Mouse (Mus musculus): Measurements from ENCODE around the gene Mms19. TPM values are rescaled to one million over a fixed set of nuclear protein-coding genes. Genes with fewer than 3 reads are reported as not detected.
A peak's percentile ranks its signal among the peaks of the same experiment; 100 is the strongest.

Gene Mms19
- polyA plus RNA-seq, 1 experiment = 83.9 TPM

DNA sequence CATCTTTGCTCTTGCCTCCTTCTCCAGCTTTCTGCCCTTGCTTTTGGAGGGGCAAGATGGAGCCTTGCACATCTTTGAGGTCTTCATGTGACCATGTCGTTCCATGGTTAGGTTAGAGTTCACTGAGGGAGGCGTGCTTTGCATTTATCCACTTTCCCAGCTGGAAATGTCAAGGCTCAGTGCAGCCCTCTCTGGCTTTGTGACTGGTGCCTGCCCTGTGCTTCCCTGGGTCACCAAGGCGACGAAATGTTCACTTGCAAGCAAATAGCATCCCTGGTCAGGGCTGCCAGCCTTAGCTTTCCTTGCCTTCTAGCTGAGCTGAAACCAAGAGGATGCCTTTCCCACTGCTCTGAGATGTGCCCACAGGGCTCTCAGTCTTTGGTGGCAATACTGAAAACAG lies 29.5 kb upstream of the Mms19 start:
- H3K4me1 ChIP-seq (ENCODE audit: control insufficient read depth, insufficient read depth, low read length) = peaks cover 8% of the 10 kb centered on the region
- no peaks in the 10 kb centered on the region for H3K9me3 ChIP-seq (replicated peaks; ENCODE audit: control insufficient read depth, insufficient read depth, low read length, poor library complexity, severe bottlenecking)

DNA sequence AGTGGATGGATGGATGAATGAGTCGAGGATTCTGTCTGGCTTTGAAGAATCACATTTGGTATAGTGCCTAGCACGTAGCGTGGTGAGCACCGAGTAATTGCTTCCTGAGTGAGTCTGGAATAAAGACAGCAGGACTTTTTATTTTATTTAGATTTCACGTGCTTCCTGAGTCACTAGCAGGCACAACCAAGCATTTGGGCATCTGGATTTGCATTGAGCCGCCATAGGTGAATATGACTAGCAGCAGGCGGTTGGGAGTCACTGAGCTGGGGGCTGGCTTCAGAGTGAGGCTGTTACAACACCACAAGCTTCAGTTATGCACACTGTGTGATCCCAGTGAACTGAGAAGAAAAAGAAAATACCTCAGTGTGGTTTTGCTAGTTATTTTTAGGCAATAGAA lies 28.1 kb upstream of the Mms19 start:
- Histone ChIP-seq H3K36me3 (ENCODE audit: control insufficient read depth, insufficient read depth, low read length, poor library complexity, severe bottlenecking) (no peaks in the 10 kb centered on the region), H3K4me3 (ENCODE audit: low read depth, low read length) (no peak overlapping the region), H3K27me3 (ENCODE audit: control insufficient read depth, insufficient read depth, low read length, poor library complexity, severe bottlenecking) (no peaks in the 10 kb centered on the region), H3K27ac (ENCODE audit: insufficient read depth, low read length) (peak overlapping the region; percentile 3; the same call in 1 of the 2 replicates), H3K9me3 (replicated peaks; ENCODE audit: control insufficient read depth, insufficient read depth, low read length, poor library complexity, severe bottlenecking) (no peaks in the 10 kb centered on the region), H3K9ac (ENCODE audit: low read depth, poor library complexity, severe bottlenecking) (no peak overlapping the region), H3K4me1 (ENCODE audit: control insufficient read depth, insufficient read depth, low read length) (peaks cover 8% of the 10 kb centered on the region)
- TF ChIP-seq CTCF (IDR thresholded peaks at IDR 0.05; ENCODE audit: low read depth, low read length) (no peak), EP300 (IDR thresholded peaks at IDR 0.05; ENCODE audit: insufficient read depth, low read depth, low read length) (no peak), POLR2A (IDR thresholded peaks at IDR 0.05; ENCODE audit: insufficient read depth, low read length) (no peak)

More for the DNA sequence above, 29.5 kb upstream of the Mms19 start:
- no peaks in the 10 kb centered on the region for H3K27me3 ChIP-seq (ENCODE audit: control insufficient read depth, insufficient read depth, low read length, poor library complexity, severe bottlenecking)
- no peak overlapping the region for H3K9ac ChIP-seq (ENCODE audit: low read depth, poor library complexity, severe bottlenecking)
- no peak overlapping the region for H3K27ac ChIP-seq (ENCODE audit: insufficient read depth, low read length)
- H3K4me3 ChIP-seq (ENCODE audit: low read depth, low read length) = no peak overlapping the region
- TF ChIP-seq CTCF (IDR thresholded peaks at IDR 0.05; ENCODE audit: low read depth, low read length) = no peak
- no peak for TF ChIP-seq POLR2A (IDR thresholded peaks at IDR 0.05; ENCODE audit: insufficient read depth, low read length)
- no peak for TF ChIP-seq EP300 (IDR thresholded peaks at IDR 0.05; ENCODE audit: insufficient read depth, low read depth, low read length)
- H3K36me3 ChIP-seq (ENCODE audit: control insufficient read depth, insufficient read depth, low read length, poor library complexity, severe bottlenecking) = no peaks in the 10 kb centered on the region

DNA sequence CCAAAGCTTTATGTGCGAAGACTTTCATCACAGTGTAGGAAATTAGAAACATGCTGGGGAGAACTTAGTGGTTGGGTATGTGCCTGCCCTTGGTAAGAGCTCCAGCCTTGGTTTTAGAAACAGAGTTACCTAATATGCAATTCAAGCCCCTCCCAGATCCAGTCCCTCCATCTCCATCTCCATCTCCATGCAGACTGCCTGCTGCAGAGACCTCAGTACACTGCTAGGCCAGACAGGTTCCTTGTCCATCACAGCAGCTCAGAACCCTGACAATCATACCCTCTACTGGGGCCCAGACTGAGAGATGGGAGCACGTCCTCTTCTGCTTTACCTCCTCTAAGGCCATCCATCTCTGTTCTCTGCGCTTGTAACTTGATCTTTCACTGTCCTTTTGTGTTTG lies 27.6 kb upstream of the Mms19 start:
- Histone ChIP-seq H3K4me3 (ENCODE audit: low read depth, low read length) (no peak overlapping the region), H3K27me3 (ENCODE audit: control insufficient read depth, insufficient read depth, low read length, poor library complexity, severe bottlenecking) (no peaks in the 10 kb centered on the region), H3K27ac (ENCODE audit: insufficient read depth, low read length) (peak overlapping the region; percentile 3; the same call in 1 of the 2 replicates), H3K4me1 (ENCODE audit: control insufficient read depth, insufficient read depth, low read length) (peaks cover 8% of the 10 kb centered on the region), H3K36me3 (ENCODE audit: control insufficient read depth, insufficient read depth, low read length, poor library complexity, severe bottlenecking) (no peaks in the 10 kb centered on the region), H3K9ac (ENCODE audit: low read depth, poor library complexity, severe bottlenecking) (no peak overlapping the region), H3K9me3 (replicated peaks; ENCODE audit: control insufficient read depth, insufficient read depth, low read length, poor library complexity, severe bottlenecking) (no peaks in the 10 kb centered on the region)
- TF ChIP-seq CTCF (IDR thresholded peaks at IDR 0.05; ENCODE audit: low read depth, low read length) = no peak
- no peak for TF ChIP-seq POLR2A (IDR thresholded peaks at IDR 0.05; ENCODE audit: insufficient read depth, low read length)
- no peak for TF ChIP-seq EP300 (IDR thresholded peaks at IDR 0.05; ENCODE audit: insufficient read depth, low read depth, low read length)

DNA sequence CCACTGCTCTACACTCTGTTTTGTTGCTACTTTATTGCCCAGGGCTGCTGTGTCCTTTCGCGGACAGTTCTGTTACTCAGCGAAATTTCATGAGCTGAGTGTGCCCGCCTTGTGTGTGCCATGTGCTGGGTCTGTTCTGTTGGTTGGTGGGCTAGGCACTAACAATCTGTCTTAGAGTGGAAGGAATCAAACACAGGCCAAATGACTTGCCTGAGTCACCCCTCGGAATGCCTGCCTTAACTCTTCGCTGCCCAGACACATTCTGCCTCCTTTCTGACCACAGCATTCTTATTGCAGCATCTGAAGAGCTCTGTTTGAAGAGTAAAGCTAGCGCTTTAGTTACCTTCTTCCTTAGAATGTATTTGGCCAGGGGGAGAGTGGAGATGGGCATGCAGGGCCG lies 25.6 kb upstream of the Mms19 start:
- TF ChIP-seq POLR2A (IDR thresholded peaks at IDR 0.05; ENCODE audit: insufficient read depth, low read length) (no peak), CTCF (IDR thresholded peaks at IDR 0.05; ENCODE audit: low read depth, low read length) (no peak), EP300 (IDR thresholded peaks at IDR 0.05; ENCODE audit: insufficient read depth, low read depth, low read length) (no peak)
- H3K27me3 ChIP-seq (ENCODE audit: control insufficient read depth, insufficient read depth, low read length, poor library complexity, severe bottlenecking) = no peaks in the 10 kb centered on the region
- peaks cover 8% of the 10 kb centered on the region for H3K4me1 ChIP-seq (ENCODE audit: control insufficient read depth, insufficient read depth, low read length)
- H3K27ac ChIP-seq (ENCODE audit: insufficient read depth, low read length) = no peak overlapping the region
- H3K4me3 ChIP-seq (ENCODE audit: low read depth, low read length) = no peak overlapping the region
- H3K36me3 ChIP-seq (ENCODE audit: control insufficient read depth, insufficient read depth, low read length, poor library complexity, severe bottlenecking) = no peaks in the 10 kb centered on the region
- no peaks in the 10 kb centered on the region for H3K9me3 ChIP-seq (replicated peaks; ENCODE audit: control insufficient read depth, insufficient read depth, low read length, poor library complexity, severe bottlenecking)
- H3K9ac ChIP-seq (ENCODE audit: low read depth, poor library complexity, severe bottlenecking) = no peak overlapping the region

DNA sequence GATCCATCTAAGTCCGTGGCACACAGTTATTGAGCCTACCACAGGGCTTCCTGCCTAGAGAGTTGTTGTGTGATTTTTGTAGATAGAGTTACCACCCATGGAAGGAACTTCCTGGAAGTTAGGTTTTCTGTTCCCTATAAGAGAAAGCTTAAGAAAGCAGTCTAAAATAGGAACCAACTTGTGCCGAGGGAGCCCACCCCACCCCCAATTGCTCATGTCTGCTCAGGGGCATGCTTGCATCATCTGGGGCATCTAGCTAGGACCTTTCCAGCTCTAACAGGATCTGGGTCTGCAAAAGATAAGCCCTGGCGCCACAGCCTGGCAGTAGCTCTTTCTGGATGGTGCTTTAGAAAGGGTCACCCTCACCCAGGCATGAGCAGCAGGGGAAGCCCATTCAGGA lies 24.7 kb upstream of the Mms19 start:
- H3K27me3 ChIP-seq (ENCODE audit: control insufficient read depth, insufficient read depth, low read length, poor library complexity, severe bottlenecking) = no peaks in the 10 kb centered on the region
- no peak overlapping the region for H3K9ac ChIP-seq (ENCODE audit: low read depth, poor library complexity, severe bottlenecking)
- H3K36me3 ChIP-seq (ENCODE audit: control insufficient read depth, insufficient read depth, low read length, poor library complexity, severe bottlenecking) = no peaks in the 10 kb centered on the region
- no peak for TF ChIP-seq POLR2A (IDR thresholded peaks at IDR 0.05; ENCODE audit: insufficient read depth, low read length)
- TF ChIP-seq EP300 (IDR thresholded peaks at IDR 0.05; ENCODE audit: insufficient read depth, low read depth, low read length) = no peak
- no peak for TF ChIP-seq CTCF (IDR thresholded peaks at IDR 0.05; ENCODE audit: low read depth, low read length)
- no peak overlapping the region for H3K4me3 ChIP-seq (ENCODE audit: low read depth, low read length)
- H3K9me3 ChIP-seq (replicated peaks; ENCODE audit: control insufficient read depth, insufficient read depth, low read length, poor library complexity, severe bottlenecking) = no peaks in the 10 kb centered on the region
- no peak overlapping the region for H3K27ac ChIP-seq (ENCODE audit: insufficient read depth, low read length)
- H3K4me1 ChIP-seq (ENCODE audit: control insufficient read depth, insufficient read depth, low read length) = peaks cover 8% of the 10 kb centered on the region

DNA sequence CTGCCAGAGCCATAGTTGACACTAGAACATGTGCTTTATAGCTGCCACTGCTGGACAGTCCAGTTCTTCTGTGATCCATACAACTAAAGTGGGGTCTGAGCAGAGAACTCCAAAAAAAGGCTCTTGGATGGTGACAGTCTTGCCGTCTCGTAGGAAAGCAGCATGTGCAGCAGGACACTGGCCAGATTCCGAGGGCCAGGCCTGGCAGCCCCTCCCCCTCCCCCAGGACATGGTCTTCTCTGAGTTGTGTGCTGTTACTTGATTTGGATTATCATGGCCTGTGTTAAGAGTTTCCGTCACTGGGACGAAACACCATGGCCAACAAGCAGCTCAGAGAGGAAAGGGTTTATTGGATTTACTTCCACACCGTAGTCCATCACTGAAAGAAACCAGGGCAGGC lies 23.3 kb upstream of the Mms19 start:
- H3K9ac ChIP-seq (ENCODE audit: low read depth, poor library complexity, severe bottlenecking) = no peak overlapping the region
- no peak overlapping the region for H3K4me3 ChIP-seq (ENCODE audit: low read depth, low read length)
- H3K4me1 ChIP-seq (ENCODE audit: control insufficient read depth, insufficient read depth, low read length) = peaks cover 10% of the 10 kb centered on the region
- H3K9me3 ChIP-seq (replicated peaks; ENCODE audit: control insufficient read depth, insufficient read depth, low read length, poor library complexity, severe bottlenecking) = no peaks in the 10 kb centered on the region
- no peak for TF ChIP-seq CTCF (IDR thresholded peaks at IDR 0.05; ENCODE audit: low read depth, low read length)
- no peak for TF ChIP-seq POLR2A (IDR thresholded peaks at IDR 0.05; ENCODE audit: insufficient read depth, low read length)
- TF ChIP-seq EP300 (IDR thresholded peaks at IDR 0.05; ENCODE audit: insufficient read depth, low read depth, low read length) = no peak
- H3K27me3 ChIP-seq (ENCODE audit: control insufficient read depth, insufficient read depth, low read length, poor library complexity, severe bottlenecking) = no peaks in the 10 kb centered on the region
- H3K36me3 ChIP-seq (ENCODE audit: control insufficient read depth, insufficient read depth, low read length, poor library complexity, severe bottlenecking) = no peaks in the 10 kb centered on the region
- H3K27ac ChIP-seq (ENCODE audit: insufficient read depth, low read length) = no peak overlapping the region
